Mouse (Mus musculus): ENCODE measurements at regions not wholly inside any gene's neighbourhood (a gene's known extent, or its start where the extent isn't known, plus 50 kb on each side); places are given as distances from the start of the nearest gene placed in this dataset.

- TF ChIP-seq GATA1 (IDR thresholded peaks at IDR 0.05; ENCODE audit: borderline replicate concordance, low read length) = no peak
- TF ChIP-seq FLI1 (IDR thresholded peaks at IDR 0.05; ENCODE audit: low read length) = no peak
These were observed 59.6 kb upstream of the Otos start for GRCm38 (mm10) chr1:92707917-92708897.
